Mouse (Mus musculus): ENCODE data around the gene Bicc1. TPM values are rescaled to one million over a fixed set of nuclear protein-coding genes. Genes with fewer than 3 reads are reported as not detected.

Bicc1 gene
- polyA plus RNA-seq, 1 experiment from 2014 or later: 8.9 TPM

DNA sequence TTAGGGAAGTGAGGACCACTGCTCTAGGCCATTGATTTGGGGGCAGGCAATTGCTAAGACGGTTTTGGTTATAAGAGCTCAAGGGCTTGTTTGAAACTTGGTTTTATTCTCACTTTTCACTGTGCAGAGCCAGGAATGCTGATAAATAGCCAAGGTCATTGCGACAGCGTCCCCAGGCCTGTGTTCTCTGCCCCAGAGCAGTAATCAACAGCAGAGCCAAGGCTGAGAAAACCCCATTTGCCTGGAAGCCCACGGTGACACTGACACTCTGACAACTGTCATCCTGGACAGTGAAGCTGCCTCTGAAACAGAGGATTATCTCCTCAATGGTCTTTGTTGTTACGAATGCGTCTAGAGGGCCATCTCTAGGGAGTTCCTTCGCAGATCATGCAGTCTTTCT, 255.6 kb downstream of the Bicc1 start:
- H3K4me3 ChIP-seq (ENCODE audit: low read depth, low read length): no peak overlapping the region
- H3K27ac ChIP-seq (ENCODE audit: low read depth, low read length): no peak overlapping the region
- no peaks in the 10 kb centered on the region for H3K4me1 ChIP-seq (replicated peaks; ENCODE audit: control insufficient read depth, insufficient read depth, low read length)
- ATAC-seq (replicated peaks; ENCODE audit: low FRiP score) (no peak), DNase-seq (ENCODE audit: low spot score) (no peak)
- no peak overlapping the region for H3K4me2 ChIP-seq
- no peak overlapping the region for H3K9ac ChIP-seq (ENCODE audit: low read depth, low read length)
- H3K27me3 ChIP-seq (replicated peaks; ENCODE audit: control insufficient read depth, insufficient read depth, low read length): no peaks in the 10 kb centered on the region
- no peaks in the 10 kb centered on the region for H3K36me3 ChIP-seq (ENCODE audit: control insufficient read depth, insufficient read depth, low read length)
- WGBS: 65% methylated on average over 7 of the region's 7 CpGs
- no peaks in the 10 kb centered on the region for H3K9me3 ChIP-seq (ENCODE audit: control insufficient read depth, low read length)

DNA sequence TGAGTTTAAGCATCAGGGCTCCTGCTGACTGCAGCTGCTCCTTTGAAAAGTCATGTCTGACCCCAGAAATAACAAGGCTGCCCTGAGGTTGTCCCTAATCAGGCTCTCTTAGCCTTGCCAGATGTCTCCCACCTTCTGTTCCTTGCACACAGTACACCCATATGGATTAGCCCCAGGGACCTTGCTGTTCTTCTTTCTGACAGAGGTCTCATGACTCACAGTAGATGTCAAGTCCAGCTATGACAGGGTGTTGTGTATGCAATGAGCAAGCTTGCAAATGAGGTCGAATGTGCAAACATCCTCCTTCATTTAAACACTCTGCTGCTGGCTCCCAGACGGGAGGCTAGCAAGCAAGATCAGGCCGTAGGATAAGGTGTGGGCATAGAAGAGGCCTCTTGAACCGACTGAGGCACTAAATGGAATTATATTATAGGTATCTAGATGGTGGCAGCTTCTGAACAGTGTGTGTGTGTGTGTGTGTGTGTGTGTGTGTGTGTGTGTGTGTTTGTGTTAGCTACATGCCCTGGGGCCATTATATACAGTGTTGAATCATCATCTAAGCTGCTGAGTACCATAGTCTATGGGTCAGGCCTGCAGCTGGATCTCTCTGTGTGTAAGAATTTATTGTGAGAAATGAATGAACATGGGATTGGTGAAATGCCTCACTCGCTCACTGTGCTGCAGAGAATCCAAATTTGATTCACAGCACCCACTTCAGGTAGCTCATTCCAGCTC, 256.6 kb downstream of the Bicc1 start:
- WGBS: 54% methylated on average over 5 of the region's 5 CpGs
- H3K27me3 ChIP-seq (replicated peaks; ENCODE audit: control insufficient read depth, insufficient read depth, low read length): no peaks in the 10 kb centered on the region
- H3K9me3 ChIP-seq (ENCODE audit: control insufficient read depth, low read length): no peaks in the 10 kb centered on the region
- no peak overlapping the region for H3K4me2 ChIP-seq
- no peak overlapping the region for H3K9ac ChIP-seq (ENCODE audit: low read depth, low read length)
- DNase-seq (ENCODE audit: low spot score) (no peak), ATAC-seq (replicated peaks; ENCODE audit: low FRiP score) (no peak)
- H3K4me1 ChIP-seq (replicated peaks; ENCODE audit: control insufficient read depth, insufficient read depth, low read length): no peaks in the 10 kb centered on the region
- no peak overlapping the region for H3K27ac ChIP-seq (ENCODE audit: low read depth, low read length)
- H3K4me3 ChIP-seq (ENCODE audit: low read depth, low read length): no peak overlapping the region
- no peaks in the 10 kb centered on the region for H3K36me3 ChIP-seq (ENCODE audit: control insufficient read depth, insufficient read depth, low read length)

DNA sequence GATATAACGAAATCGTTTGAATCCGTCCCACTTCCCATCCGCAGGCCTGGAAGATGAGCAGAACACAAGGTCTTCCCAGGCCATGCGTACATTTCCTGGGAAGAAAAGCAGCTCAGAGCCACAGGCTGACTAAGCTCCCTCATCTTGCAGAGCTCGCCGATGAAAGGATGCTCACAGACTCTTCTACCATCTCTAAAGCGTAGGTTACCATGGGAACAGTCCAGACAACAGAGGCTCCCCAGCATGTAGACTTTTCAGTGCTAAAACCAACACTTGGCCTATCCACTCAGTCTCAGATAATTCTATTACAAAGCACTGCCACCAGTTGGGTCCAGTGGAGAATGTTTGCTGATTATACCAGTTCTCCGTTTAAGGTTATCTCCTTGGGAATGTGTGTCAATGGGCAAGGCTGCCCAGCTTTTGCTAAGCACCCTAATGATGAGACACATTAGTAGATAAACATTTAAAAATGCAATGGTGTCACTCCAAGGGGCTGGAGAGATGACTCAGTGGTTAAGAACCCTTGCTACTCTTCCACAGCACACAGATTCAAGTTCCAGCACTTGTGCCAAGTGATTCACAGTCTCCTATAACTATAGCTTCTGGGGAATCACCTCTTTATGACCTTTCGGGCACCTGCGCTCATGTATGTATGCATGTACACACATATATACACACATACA, 258.2 kb downstream of the Bicc1 start:
- DNase-seq (ENCODE audit: low spot score): no peak
- Histone ChIP-seq H3K27me3 (replicated peaks; ENCODE audit: control insufficient read depth, insufficient read depth, low read length) (no peaks in the 10 kb centered on the region), H3K9me3 (ENCODE audit: control insufficient read depth, low read length) (no peaks in the 10 kb centered on the region), H3K4me2 (no peak overlapping the region), H3K27ac (ENCODE audit: low read depth, low read length) (no peak overlapping the region), H3K4me1 (replicated peaks; ENCODE audit: control insufficient read depth, insufficient read depth, low read length) (no peaks in the 10 kb centered on the region), H3K4me3 (ENCODE audit: low read depth, low read length) (no peak overlapping the region), H3K36me3 (ENCODE audit: control insufficient read depth, insufficient read depth, low read length) (no peaks in the 10 kb centered on the region), H3K9ac (ENCODE audit: low read depth, low read length) (no peak overlapping the region)
- WGBS: 80% methylated on average over 11 of the region's 11 CpGs
- ATAC-seq (replicated peaks; ENCODE audit: low FRiP score): no peak

DNA sequence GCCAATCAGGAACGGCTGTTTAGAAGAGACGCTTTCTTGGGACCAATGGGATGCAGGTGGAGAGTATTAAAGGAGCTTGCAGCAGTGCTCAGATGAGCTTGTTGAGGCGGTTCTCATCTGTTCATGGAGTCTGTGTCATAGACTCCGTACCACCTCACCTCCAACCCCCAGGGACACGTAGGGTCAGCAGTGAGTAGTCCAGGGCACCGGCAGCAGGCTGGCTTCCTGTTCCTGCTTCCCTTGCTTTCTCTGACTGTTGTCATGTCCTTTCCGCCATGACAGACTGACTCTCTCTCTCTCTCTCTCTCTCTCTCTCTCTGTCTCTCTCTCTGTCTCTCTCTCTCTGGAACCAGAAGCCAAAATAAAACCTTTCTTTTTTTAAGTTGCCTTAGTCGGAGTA, 263.6 kb downstream of the Bicc1 start:
- no peaks in the 10 kb centered on the region for H3K36me3 ChIP-seq (ENCODE audit: control insufficient read depth, insufficient read depth, low read length)
- H3K4me3 ChIP-seq (ENCODE audit: low read depth, low read length): no peak overlapping the region
- no peaks in the 10 kb centered on the region for H3K27me3 ChIP-seq (replicated peaks; ENCODE audit: control insufficient read depth, insufficient read depth, low read length)
- H3K27ac ChIP-seq (ENCODE audit: low read depth, low read length): no peak overlapping the region
- H3K9me3 ChIP-seq (ENCODE audit: control insufficient read depth, low read length): no peaks in the 10 kb centered on the region; the same call in 1 of the 2 replicates
- no peak overlapping the region for H3K9ac ChIP-seq (ENCODE audit: low read depth, low read length)
- ATAC-seq (replicated peaks; ENCODE audit: low FRiP score) (no peak), DNase-seq (ENCODE audit: low spot score) (peak; percentile 4)
- 78% methylated on average over 8 of the region's 8 CpGs for WGBS
- no peak overlapping the region for H3K4me2 ChIP-seq
- H3K4me1 ChIP-seq (replicated peaks; ENCODE audit: control insufficient read depth, insufficient read depth, low read length): no peaks in the 10 kb centered on the region

DNA sequence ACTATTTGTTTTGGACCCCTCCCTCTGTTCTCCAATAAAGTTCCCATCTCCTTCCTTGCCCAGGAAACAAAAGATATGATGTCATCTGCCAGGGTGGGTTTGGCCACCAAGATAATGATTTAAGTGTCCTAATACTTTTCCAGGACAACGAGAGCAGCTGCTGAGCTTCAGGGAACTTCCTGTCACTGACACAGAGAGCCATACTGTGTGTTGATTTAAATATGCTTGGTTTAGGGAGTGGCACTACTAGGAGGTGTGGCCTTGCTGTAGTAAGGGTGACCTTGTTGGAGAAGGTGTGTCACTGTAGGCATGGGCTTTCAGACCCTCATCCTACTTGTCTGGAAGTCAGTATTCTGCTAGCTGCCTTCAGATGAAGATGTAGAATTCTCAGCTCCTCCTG, 281.5 kb downstream of the Bicc1 start:
- Histone ChIP-seq H3K36me3 (ENCODE audit: control insufficient read depth, insufficient read depth, low read length) (no peaks in the 10 kb centered on the region), H3K27me3 (replicated peaks; ENCODE audit: control insufficient read depth, insufficient read depth, low read length) (no peaks in the 10 kb centered on the region), H3K4me3 (ENCODE audit: low read depth, low read length) (no peak overlapping the region), H3K27ac (ENCODE audit: low read depth, low read length) (no peak overlapping the region), H3K4me2 (no peak overlapping the region), H3K9ac (ENCODE audit: low read depth, low read length) (no peak overlapping the region), H3K4me1 (replicated peaks; ENCODE audit: control insufficient read depth, insufficient read depth, low read length) (no peaks in the 10 kb centered on the region), H3K9me3 (ENCODE audit: control insufficient read depth, low read length) (no peaks in the 10 kb centered on the region)
- ATAC-seq (replicated peaks; ENCODE audit: low FRiP score) (no peak), DNase-seq (ENCODE audit: low spot score) (no peak)
- WGBS: 50% methylated on average over 1 of the region's 1 CpGs

DNA sequence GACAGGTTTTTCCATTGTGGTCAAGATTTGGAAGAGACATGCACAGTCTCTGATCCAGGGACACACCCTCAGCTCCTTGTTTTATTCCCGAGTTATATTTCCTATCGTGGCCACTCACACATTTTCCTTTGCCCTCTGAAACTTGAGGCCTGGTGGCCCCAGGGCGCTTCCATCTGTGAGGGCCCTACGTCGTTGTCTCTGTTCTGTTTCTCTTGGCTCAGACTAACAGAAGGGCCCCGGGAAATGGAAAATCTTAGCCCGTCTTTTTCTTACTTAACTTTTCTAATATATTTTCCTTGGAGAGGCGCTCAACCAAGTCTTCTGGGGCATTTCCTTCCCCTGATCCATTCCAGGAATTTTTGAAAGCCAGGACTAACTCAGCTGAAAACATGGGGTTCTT, 281.9 kb downstream of the Bicc1 start:
- H3K27ac ChIP-seq (ENCODE audit: low read depth, low read length): no peak overlapping the region
- H3K36me3 ChIP-seq (ENCODE audit: control insufficient read depth, insufficient read depth, low read length): no peaks in the 10 kb centered on the region
- no peaks in the 10 kb centered on the region for H3K27me3 ChIP-seq (replicated peaks; ENCODE audit: control insufficient read depth, insufficient read depth, low read length)
- H3K4me3 ChIP-seq (ENCODE audit: low read depth, low read length): no peak overlapping the region
- H3K9me3 ChIP-seq (ENCODE audit: control insufficient read depth, low read length): no peaks in the 10 kb centered on the region
- no peak for ATAC-seq (replicated peaks; ENCODE audit: low FRiP score)
- H3K4me2 ChIP-seq: no peak overlapping the region
- no peak overlapping the region for H3K9ac ChIP-seq (ENCODE audit: low read depth, low read length)
- no peak for DNase-seq (ENCODE audit: low spot score)
- H3K4me1 ChIP-seq (replicated peaks; ENCODE audit: control insufficient read depth, insufficient read depth, low read length): no peaks in the 10 kb centered on the region
- 75% methylated on average over 8 of the region's 8 CpGs for WGBS

DNA sequence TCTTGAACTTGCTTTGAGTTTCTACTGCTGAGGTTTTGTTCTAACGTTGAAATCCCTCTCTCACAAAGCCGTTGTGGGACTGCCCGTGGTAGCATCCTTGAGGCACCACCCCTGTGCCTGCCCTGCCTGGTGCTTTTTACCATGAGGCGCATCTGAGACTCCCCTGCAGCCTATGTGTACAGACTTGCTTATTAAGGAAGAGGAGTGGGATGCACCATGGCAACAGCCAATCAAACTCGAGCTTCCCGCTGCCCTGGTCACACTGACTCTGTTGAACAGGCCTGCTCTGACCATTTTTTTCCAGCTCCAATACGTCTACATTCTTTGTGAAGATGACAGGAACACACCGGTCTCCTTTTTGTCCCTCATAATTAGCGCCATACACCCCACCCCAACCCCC, 283.0 kb downstream of the Bicc1 start:
- Histone ChIP-seq H3K27me3 (replicated peaks; ENCODE audit: control insufficient read depth, insufficient read depth, low read length) (no peaks in the 10 kb centered on the region), H3K9me3 (ENCODE audit: control insufficient read depth, low read length) (no peaks in the 10 kb centered on the region), H3K4me1 (replicated peaks; ENCODE audit: control insufficient read depth, insufficient read depth, low read length) (no peaks in the 10 kb centered on the region), H3K4me3 (ENCODE audit: low read depth, low read length) (no peak overlapping the region), H3K27ac (ENCODE audit: low read depth, low read length) (no peak overlapping the region), H3K4me2 (no peak overlapping the region), H3K9ac (ENCODE audit: low read depth, low read length) (no peak overlapping the region), H3K36me3 (ENCODE audit: control insufficient read depth, insufficient read depth, low read length) (no peaks in the 10 kb centered on the region)
- ATAC-seq (replicated peaks; ENCODE audit: low FRiP score): no peak
- DNase-seq (ENCODE audit: low spot score): no peak
- WGBS: 82% methylated on average over 9 of the region's 9 CpGs

DNA sequence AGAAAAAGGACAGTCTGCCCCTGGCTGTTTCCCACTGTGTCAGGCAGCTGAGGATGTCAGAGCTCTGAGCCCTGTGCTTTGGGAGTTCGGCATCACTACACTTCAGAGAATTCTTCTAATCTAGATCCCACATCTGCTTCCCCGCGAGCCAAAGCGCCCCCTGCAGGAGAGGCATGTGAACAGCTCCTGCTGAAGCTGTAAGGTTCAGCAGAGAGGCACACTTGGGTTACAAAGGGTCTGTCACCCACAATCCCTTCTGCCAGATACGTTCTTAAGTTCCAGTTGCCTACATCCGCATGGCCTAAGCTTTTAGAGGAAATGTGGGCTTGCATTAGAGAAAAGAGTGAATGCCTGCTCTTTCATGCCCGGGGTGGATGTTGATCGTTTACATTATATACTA, 283.4 kb downstream of the Bicc1 start:
- Histone ChIP-seq H3K9ac (ENCODE audit: low read depth, low read length) (no peak overlapping the region), H3K27ac (ENCODE audit: low read depth, low read length) (no peak overlapping the region), H3K4me3 (ENCODE audit: low read depth, low read length) (no peak overlapping the region), H3K36me3 (ENCODE audit: control insufficient read depth, insufficient read depth, low read length) (no peaks in the 10 kb centered on the region), H3K9me3 (ENCODE audit: control insufficient read depth, low read length) (no peaks in the 10 kb centered on the region), H3K4me1 (replicated peaks; ENCODE audit: control insufficient read depth, insufficient read depth, low read length) (no peaks in the 10 kb centered on the region), H3K4me2 (no peak overlapping the region), H3K27me3 (replicated peaks; ENCODE audit: control insufficient read depth, insufficient read depth, low read length) (no peaks in the 10 kb centered on the region)
- DNase-seq (ENCODE audit: low spot score) (no peak), ATAC-seq (replicated peaks; ENCODE audit: low FRiP score) (no peak)
- WGBS: 57% methylated on average over 8 of the region's 8 CpGs

DNA sequence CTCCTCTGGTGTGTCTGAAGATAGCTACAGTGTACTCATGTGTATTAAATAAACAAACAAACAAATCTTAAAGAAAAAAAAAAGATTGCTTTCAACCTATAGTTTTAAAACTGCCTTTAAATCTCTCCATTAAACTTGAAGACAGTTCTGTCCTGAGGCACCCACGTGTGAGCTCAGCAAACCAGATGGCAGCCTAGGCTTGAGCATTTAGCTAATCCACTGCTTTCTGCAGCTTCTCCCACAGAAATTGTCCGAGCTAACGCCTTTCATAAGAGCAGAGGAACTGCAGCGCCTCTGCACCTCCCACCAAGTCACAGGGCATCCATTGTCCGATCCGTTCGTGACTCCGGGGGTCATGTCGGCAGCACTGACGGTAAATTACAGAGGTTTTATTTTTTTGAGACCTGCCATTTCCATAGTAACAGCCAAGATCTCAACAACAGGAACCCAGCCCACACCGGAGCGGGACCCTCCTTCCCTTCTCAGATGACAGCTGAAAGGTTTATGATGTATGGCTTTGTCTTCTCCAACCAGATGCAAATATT, 284.4 kb downstream of the Bicc1 start:
- H3K4me1 ChIP-seq (replicated peaks; ENCODE audit: control insufficient read depth, insufficient read depth, low read length): no peaks in the 10 kb centered on the region
- no peak overlapping the region for H3K4me3 ChIP-seq (ENCODE audit: low read depth, low read length)
- no peak overlapping the region for H3K9ac ChIP-seq (ENCODE audit: low read depth, low read length)
- no peaks in the 10 kb centered on the region for H3K27me3 ChIP-seq (replicated peaks; ENCODE audit: control insufficient read depth, insufficient read depth, low read length)
- H3K4me2 ChIP-seq: no peak overlapping the region
- H3K9me3 ChIP-seq (ENCODE audit: control insufficient read depth, low read length): no peaks in the 10 kb centered on the region
- ATAC-seq (replicated peaks; ENCODE audit: low FRiP score) (no peak), DNase-seq (ENCODE audit: low spot score) (no peak)
- H3K27ac ChIP-seq (ENCODE audit: low read depth, low read length): no peak overlapping the region
- 76% methylated on average over 12 of the region's 12 CpGs for WGBS
- H3K36me3 ChIP-seq (ENCODE audit: control insufficient read depth, insufficient read depth, low read length): no peaks in the 10 kb centered on the region

Measured in liver, embryonic 11.5 days (tissue).